Mouse (Mus musculus) common myeloid progenitor, adult 5-6 weeks (primary cell): ENCODE measurements around the gene C2. TPM values are rescaled to one million over a fixed set of nuclear protein-coding genes. Genes with fewer than 3 reads are reported as not detected.
"Not testable (repeated sequence)": the region's sequence is repeated elsewhere in the genome, so short reads cannot be mapped to it uniquely, and the experiment has no call there.

Experiments used
- ATAC-seq: replicated peaks from 2 replicates; pipeline ENCODE4 v1.8.0; 2016; ENCODE audit warnings: low read depth, mild to moderate bottlenecking, moderate TSS enrichment, inconsistent platforms; ENCODE audit not compliant: poor library complexity, severe bottlenecking
- total RNA-seq: library from RNA; stranded (forward); fragments of 200-1000, 187-1606 nt; gene quantifications from 2 replicates; pipeline ENCODE4 v1.2.3, GENCODE M21; 2017

C2 gene
- total RNA-seq, 1 experiment from 2014 or later: 2.8 TPM

DNA sequence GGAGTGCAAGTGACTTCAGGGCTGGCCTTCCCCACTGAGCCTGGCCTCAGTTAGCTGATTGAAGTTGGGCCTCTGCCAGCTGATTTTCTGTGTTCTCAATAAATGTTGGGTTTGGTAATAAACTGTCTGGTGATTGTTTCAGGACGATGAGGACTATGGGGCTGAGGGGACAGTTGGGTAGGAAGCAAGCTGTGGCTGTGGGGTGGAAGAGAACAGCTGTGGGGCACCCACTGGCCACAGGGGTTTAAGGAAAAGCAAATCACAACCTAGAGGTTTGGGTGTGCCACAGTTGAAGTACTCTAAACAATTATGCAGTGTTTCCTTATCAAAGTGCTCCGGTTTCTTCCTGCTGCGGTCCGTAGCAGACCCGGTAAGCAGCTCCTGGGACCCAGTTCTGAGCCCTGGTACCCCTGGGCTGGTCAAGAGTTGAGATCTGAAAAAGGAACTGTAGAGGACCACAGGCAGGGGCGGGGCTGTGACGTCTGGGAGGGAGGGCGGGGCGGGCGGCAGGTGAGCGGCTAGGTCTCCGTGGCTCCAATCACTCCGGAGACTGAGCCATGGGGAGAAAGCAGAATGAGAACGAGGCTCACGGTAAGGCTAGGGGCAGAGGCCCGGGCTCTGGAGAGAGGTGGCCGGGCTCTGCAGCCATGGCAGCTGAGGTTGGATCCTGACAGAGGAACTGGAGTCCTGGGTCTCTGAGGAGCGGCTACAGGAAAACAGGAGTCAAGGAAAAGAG is 16.0 kb upstream of the C2 start, which contains the start of gene Slc44a4:
TSS of gene Slc44a4 (plus strand) at position 537 of the 736 bp plus-strand sequence.
- no peak for ATAC-seq

DNA sequence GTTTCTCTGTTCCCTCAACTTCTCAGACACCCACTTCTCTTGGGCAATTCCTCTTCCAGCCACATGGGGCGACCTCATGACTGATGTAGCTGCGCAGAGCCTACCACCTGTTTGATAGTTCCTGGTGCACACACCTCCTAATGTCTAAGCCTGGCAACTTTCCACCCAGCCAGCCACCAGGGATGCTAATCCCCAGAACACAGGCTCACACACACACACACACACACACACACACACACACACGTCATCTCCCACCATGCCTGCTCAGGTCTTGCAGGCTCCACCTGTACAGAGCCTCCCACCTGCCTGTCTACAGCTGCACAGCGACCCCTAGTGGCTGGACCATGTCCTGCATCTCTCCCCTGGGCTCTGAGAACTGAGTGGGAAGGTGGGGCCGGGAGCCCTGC is 13.9 kb upstream of the C2 start:
- peak; percentile 68 for ATAC-seq

DNA sequence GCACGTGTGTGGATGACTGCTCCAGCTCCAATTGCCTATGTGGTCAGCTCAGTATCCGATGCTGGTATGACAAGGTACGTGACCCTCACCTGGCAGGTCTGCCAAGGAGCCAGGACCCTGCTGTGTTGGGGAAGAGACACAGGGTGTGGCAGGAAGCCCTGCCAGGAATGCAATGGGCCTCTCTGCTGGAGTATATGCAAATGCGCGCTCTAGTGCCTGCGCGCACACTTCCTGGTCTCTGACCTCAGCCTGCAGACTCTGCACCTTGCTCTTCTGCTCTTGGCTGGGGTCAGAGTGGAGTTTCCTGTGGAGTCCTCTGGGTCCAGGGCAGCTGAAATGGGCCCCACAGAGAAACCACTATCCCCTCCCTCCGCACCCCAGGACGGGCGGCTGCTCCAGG is 12.9 kb upstream of the C2 start:
- ATAC-seq: no peak

DNA sequence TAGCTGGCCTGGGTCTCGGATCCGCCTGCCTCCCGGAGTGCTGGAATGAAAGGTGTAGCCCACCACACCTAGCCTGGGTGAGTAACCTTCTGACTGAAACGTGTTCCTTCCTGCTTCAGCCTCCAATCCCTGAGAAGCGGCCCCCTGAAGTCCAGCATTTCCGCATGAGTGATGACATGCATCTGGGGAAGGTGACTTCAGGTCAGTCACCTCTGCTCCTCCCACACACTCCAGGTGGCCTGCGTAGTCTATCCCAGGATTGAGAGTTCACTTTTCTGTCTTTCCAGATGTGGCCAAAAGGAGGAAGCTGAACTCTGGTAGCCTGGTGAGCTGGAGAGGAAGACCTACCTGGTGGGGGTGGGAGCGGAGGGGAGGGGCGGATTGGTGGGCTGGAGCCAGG is 4.8 kb upstream of the C2 start:
- ATAC-seq: no peak

DNA sequence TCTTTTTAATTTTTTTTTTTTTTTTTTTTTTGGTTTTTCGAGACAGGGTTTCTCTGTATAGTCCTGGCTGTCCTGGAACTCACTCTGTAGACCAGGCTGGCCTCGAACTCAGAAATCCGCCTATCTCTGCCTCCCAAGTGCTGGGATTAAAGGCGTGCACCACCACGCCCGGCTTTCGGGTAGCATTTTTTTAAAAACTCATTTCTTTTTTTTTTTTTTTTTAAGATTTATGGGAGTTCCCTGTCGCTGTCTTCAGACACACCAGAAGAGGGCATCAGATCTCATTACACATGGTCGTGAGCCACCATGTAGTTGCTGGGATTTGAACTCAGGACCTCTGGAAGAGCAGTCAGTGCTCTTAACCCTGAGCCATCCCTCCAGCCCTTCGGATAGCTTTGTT is 3.9 kb upstream of the C2 start:
- not testable (repeated sequence) for ATAC-seq

DNA sequence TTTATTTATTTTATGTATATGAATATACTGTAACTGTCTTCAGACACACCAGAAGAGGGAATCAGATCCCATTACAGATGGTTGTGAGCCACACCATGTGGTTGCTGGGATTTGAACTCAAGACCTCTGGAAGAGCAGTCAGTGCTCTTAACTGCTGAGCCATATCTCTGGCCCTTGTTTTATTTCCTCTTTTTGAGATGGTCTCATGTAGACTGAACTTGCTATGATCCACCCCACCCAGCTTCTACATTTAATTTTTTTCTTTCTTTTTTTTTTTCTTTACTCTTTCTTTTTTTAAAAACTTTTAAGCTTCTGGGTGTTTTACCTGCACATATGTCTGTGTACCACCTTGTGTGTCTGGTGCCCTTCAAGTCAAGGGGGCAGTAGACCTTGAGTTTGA is 2.8 kb upstream of the C2 start:
- ATAC-seq: not testable (repeated sequence)

DNA sequence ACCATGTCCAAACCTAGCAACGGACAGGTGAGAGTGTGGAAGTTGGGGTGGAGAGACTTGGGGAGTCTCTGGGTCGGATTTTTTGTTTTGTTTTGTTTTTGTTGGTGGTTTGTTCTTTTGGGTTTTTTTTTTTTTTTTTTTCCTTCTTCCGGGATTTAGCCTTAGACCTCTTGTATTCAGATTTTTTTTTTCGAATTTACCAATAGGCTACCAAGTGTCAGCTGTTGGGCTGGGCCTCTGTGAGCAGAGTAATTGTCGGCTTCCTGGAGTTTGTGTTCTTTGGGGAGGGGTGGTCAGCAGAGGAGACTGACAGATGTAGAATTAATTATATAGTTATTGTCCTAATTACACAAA is 1.8 kb upstream of the C2 start:
- ATAC-seq: peak; percentile 15; the same call in 1 of the 2 replicates

DNA sequence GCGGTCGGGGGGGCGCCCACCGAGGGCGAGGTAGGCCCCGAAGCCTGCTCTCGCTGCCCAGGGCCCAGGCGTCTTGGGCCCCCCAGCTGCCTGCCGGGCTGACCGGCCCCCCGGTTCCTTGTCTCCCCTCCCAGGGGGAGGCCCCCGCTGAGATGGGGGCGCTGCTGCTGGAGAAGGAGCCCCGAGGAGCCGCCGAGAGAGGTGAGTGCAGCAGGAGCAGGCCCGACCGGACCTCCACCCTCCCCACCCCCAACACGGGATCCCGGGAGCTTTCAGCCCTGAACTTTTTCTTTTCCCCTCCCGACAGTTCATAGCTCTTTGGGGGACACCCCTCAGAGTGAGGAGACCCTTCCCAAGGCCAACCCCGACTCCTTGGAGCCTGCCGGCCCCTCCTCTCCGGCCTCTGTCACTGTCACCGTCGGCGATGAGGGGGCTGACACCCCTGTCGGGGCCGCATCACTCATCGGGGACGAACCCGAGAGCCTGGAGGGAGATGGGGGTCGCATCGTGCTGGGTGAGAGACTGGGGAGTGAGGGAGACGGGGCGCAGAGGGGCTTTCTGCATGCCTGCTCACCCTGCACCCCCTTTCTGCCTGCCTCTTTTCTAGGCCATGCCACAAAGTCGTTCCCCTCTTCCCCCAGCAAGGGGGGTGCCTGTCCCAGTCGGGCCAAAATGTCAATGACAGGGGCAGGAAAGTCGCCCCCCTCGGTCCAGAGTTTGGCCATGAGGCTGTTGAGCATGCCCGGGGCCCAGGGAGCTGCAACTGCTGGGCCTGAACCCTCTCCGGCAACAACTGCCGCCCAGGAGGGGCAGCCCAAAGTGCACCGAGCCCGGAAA is 1.2 kb upstream of the C2 start:
- peak; percentile 16; the same call in 1 of the 2 replicates for ATAC-seq

DNA sequence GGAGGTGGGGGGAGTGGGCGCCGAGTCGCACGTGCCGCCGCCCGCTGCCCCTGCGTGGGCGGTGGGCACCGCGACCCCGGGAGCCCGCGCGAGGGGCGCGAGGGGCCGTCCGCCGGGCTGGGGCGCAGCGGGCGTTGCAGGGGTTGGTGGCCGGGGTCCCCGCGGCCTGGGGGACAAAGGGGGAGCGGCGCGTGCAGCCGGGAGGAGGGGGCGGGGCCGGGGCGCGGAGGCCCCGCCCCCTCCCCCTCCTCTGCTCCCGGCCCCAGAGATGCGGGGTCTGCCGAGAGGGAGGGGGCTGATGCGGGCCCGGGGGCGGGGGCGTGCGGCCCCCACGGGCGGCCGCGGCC is 614 bp upstream of the C2 start:
- no peak for ATAC-seq

DNA sequence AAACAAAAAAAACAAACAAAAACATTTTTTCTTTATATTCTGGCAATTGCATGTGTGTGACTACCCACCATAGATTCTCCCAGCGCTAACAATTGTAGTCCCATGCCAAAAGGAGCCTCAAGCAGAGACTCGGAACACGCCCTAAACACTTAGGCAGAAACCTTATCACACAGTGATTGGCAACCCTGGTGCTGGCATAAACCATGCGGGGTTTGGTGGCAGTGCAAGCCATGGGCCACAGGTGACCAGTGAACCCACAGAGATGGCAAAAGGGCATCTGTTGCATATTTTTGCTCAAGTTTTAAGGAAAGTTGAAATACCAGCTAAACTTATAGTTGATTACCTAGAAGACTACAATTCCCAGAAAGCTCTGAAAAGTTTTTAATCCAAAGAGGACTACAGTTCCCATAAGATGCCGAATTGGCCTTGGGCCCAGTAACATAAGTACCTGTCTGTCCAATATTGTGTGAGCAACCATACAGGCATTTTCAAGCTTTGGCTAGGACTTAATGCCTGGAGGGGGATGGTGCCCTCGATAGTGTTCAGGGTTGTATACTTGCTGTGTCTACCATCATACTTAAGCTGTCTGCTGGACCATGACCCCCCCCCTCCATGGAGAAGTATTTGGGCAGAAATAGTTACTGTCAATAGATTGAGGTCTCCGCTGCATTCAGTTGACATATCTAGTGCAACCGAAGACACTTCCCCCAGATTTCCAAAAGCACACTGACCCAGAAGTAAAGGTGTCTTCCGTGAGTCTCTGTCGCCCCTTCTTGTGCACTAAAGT is 499 bp downstream of the C2 start:
- ATAC-seq: 0 out of 2 replicates have a peak, but pooled peaks have one; percentile 13

DNA sequence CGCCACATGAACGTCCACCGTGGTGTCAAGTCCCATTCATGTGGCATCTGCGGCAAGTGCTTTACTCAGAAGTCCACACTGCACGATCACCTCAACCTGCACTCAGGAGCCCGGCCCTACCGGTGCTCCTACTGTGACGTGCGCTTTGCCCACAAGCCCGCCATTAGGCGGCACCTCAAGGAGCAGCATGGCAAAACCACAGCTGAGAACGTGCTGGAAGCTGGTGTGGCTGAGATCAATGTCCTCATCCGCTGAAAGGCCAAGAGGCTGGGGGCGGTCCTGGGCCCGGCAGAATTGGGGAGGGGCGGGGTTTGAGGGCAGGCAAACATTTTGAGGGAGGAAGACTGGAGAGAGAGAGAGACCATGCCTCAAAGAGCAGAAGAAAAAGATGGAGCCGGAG is 1.7 kb downstream of the C2 start:
- no peak for ATAC-seq

DNA sequence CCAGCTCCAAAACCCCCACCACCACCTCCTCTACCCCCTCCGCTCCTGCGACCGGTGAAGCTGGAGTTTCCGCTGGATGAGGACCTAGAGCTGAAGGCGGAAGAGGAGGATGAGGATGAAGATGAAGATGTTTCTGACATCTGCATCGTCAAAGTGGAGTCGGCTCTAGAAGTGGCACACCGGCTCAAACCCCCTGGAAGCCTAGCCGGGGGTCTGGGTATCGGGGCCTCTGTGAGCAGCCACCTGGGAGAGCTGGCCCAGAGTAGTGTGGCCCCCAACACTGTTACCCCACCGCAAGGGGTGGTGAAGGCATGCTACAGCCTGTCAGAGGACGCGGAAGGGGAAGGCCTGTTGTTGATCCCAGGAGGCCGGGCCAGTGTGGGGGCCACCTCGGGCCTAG is 2.3 kb downstream of the C2 start:
- ATAC-seq: no peak

DNA sequence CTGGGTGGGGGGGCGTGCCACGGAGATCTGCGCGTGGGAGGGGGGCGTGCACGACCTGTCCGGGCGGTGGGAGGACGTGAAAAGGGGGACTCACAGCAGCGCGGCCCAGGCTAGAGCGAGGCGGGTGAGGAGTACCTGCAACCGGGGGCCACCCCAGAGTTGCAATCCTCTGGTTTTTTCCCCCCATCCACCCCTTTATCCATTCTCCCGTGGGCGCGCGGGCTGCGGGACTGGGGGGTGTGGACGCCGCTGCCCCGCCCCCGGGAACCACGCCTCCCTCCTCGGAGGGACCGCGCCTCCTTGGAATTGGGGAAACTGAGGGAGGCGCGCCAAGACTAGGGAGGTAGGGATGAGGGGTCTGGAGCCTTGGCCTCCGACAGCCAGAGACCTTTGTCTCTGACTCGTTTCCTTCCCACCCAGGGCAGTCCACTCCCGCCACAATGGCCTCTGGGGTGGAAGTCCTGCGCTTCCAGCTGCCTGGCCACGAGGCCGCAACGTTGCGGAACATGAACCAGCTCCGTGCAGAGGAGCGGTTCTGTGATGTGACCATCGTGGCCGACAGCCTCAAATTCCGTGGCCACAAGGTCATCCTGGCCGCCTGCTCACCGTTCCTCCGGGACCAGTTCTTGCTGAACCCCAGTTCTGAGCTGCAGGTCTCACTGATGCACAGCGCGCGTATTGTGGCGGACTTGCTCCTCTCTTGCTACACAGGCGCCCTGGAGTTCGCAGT is 3.1 kb downstream of the C2 start:
- no peak for ATAC-seq

DNA sequence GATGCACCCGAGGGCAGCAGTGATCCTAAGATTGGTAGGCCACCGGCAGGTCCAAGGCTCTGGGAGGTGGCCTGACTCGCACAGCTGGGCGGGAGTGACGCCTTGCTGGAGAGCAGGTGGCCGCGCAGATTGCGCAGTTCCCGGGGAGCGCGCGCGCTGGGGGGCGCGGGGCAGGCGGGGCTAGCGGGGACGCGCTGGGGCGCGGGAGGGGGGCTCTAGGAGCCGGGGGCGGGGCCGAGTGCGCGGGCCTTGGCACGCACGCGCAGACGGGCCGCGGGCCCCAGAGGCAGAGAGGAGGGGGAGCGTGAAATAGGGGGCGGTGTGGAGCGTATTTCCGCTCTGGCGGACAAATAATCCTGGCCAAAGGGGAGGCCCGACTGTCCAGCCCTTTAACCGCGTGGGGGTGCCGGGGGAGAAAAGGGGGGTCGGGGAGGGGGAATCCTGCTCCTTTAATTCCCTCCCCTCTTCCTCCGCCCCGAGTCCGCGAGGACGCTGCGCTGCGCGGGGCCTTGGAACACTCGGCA is 3.9 kb downstream of the C2 start:
- peak; percentile 57 for ATAC-seq

DNA sequence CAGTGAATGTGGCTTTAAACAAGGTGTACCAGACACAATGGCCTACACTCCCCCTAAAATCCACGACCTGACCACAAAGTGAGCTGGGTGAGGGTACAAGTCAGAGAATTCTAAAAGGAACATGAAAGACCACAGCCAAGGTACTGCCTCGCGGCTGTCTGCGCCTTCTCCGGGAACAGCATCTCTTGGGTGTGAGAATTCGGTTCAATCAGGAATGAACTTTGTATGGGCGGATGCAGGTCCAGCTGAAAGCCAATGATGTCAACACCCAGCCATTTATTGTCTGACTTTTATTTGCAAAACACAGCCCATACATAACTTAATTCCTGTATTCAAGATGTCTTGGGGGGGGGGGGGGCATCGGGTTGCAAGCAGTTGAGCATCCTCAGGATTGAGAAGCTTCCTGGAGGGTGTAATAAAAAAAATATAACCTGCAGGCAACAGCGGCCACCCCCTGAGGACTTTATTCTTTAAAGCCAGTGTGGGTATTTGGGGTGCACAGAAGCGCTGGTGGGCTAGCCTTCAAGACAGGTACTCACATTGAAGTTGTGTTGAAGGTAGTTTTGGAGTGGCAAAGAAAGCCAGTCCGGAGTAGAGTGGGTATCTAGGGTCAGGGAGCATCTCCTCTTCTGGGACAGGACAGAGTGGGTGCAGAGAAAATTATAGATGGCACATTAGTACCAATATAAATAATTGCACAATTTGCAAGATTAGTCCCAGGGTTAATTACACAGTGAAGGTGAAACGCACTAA is 4.8 kb downstream of the C2 start:
- no peak for ATAC-seq

DNA sequence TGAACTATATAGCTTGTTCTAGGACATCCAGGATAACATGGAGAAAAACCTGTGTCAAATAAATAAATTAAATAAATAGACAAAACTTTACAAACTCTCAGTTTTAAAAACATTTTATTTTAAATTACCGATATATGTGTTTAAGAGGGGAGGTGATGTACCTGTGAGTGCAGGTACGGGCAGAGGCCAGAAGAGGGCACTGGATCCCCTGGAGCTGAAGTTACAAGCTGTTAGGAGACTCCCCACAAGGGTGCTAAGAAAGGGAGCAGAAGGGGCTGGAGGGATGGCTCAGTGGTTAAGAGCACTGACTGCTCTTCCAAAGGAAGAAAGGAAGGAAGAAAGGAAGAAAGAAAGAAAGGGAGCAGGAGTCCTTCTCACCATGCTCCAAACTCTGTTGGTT is 6.7 kb downstream of the C2 start:
- ATAC-seq: no peak

DNA sequence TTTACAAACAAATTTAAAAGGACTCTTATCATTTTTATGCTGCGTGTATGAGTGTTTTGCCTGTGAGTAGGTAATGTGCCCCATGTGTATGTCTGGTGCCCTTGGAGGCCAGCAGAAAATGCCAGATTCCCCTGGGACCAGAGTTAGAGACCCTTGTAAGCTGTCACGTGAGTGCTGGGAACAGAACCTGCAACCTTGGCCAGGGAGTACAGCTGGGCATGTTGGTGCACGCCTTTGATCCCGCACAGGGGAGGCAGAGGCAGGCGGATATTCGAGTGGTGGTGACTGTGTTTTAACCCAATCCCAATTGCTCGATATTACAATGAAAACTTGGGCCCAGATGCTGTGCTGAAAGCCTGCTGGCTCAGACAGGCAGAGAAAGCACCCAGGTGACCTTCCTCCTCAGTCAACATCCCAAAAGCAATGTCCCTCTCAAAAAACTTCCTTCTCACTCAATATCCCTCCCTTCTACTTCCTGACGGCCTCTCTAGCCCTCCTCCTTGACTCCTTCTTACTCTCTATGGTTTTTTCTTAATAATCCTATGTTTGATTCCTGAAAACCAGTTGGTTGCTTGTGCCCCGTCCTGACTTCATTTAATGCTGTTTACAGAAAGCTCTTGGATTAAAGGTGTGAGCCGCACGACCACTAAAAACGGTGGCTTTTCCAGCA is 7.9 kb downstream of the C2 start:
- no peak for ATAC-seq

DNA sequence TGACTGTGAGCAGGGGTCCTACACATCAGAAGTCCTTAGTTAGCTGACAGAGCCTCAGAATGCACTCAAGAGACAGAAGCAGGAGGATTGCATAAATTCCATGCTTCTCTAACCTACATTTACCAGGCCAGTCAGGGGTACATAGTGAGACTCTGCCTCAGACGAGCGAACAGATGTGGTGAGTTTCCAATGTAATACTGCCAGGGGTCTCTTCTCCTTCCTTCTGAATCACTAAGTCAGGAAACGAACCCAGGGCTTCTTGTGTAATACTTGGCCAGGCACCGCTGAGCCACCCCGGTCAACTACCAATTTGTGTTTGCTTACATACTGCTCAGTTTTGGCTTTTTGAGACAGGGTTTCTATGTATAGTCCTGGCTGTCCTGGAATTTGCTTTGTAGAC is 10.1 kb downstream of the C2 start:
- peak; percentile 34 for ATAC-seq

DNA sequence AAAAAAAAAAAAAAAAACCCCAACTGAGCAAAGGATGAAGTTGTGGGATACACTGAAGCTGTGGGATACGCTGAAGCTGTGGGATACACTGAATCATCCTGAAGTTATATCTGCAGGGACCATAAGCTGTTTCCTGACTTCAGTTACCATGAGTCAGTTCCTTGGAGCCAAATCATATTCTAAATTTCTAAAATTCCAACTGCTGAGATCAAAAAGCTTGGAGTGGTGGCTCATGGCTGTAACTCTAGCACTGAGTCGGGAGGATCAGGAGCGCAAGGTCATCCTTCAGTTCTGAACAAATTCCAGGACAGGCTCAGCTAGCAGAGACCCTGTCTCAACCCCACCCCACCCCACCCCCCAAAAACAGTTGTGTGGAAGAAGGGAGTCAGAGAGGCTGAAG is 12.4 kb downstream of the C2 start:
- ATAC-seq: no peak
